9 mouse cellular contexts compared by ENCODE assay signal in genomic region chr5:69340919-69341801, GRCm38 (mm10). TPM values are rescaled to one million over a fixed set of nuclear protein-coding genes. Genes with fewer than 3 reads are reported as not detected.
A peak's percentile ranks its signal among the peaks of the same experiment; 100 is the strongest.
DNase-seq lines count a peak whose midpoint lies in the region.
"Had no signal": no experiment of that assay in that cellular context is flagged by ENCODE, and none has a peak within 500 bp of the region (broad histone marks: within the 10 kb centered on the region; RNA-seq: fewer than 3 reads in every experiment).

Gene Kctd8, minus strand, starts transcription at chr5:69341679.

- intact Hi-C loops in left cerebral cortex, postnatal 25 days (cut with DNase I) = loop anchor here (2.0 to 10.0 kb wide), 3 partner anchors 180 to 1216 kb away; no protein-coding TSS in a partner anchor

- DNase-seq in brain, adult 2 months (ENCODE audit: low read depth, low spot score) = peak; percentile 95
- peak; percentile 62 for DNase-seq in embryo, embryonic 11.5 days (ENCODE audit: low read depth, low spot score)
- peak; percentile 44 to 47 for DNase-seq in heart, adult 18-20 months
- peak; percentile 31 for DNase-seq in kidney, adult 18-20 months
- peak; percentile 57 to 82 for DNase-seq in left cerebral cortex, postnatal 25 days (ENCODE audit: low spot score in 2 of 2)
- DNase-seq in mesoderm, embryonic 11.5 days (ENCODE audit: low read depth, low spot score) = peak; percentile 85
- peak; percentile 5 for DNase-seq in skeletal muscle tissue, adult 2 months (ENCODE audit: low read depth, low spot score)
- DNase-seq in spleen, postnatal 14 days (ENCODE audit: low spot score in 2 of 2) = no peak

RNA-seq across cellular contexts. Expression of gene Kctd8, which starts in this region (rescaled TPM):
- total RNA-seq in heart, adult 18-20 months (2021) = under 1 TPM; 0.82 to 0.87 TPM
- 10 to 100 TPM in 1 of 2 experiments, 1 to 10 TPM in 1; 7.6 to 10.5 TPM for total RNA-seq in left cerebral cortex, postnatal 25 days (2021)
- total RNA-seq: hematopoietic stem cell, adult 5-6 weeks had no signal

Comparison
In these comparisons a context has a peak if more than half of its experiments do, and no peak if none do; other contexts are left out.
1. RNA of gene Kctd8 (total RNA-seq): 7.6 to 10.5 TPM in left cerebral cortex, postnatal 25 days; 0.82 to 0.87 TPM in heart, adult 18-20 months; every median in the first group is over 4 times any median in the second.
2. Peak in DNase-seq in heart, adult 18-20 months; RNA of the gene not detected or under 1 TPM.
3. DNase-seq: peak in brain, adult 2 months (single experiment), embryo, embryonic 11.5 days (single experiment), kidney, adult 18-20 months (single experiment), left cerebral cortex, postnatal 25 days (2 of 2), mesoderm, embryonic 11.5 days (single experiment) and skeletal muscle tissue, adult 2 months (single experiment); none in spleen, postnatal 14 days (0 of 2).